Mouse (Mus musculus) ovary, postnatal 10 days (tissue): ENCODE data around the gene Vmn1r53.
"Not testable (repeated sequence)": the region's sequence is repeated elsewhere in the genome, so short reads cannot be mapped to it uniquely, and the experiment has no call there.

ENCODE experiments used
- DNase-seq: peaks from one replicate; pipeline ENCODE4 v3.0.0; 2022; ENCODE audit warnings: low spot score

Gene Vmn1r53

GRCm38 (mm10) chr6:90224338-90224737, at the start of gene Vmn1r53:
Gene Vmn1r53, minus strand, starts transcription at chr6:90224438.
- no peak for DNase-seq

GRCm38 (mm10) chr6:90246000-90246399, 21.8 kb upstream of the Vmn1r53 start, which contains the start of gene Vmn1r54:
Gene Vmn1r54, plus strand, starts transcription at chr6:90246300.
- DNase-seq = no peak

GRCm38 (mm10) chr6:90244019-90244418, 19.8 kb upstream of the Vmn1r53 start:
- DNase-seq = no peak

GRCm38 (mm10) chr6:90232681-90233080, 8.4 kb upstream of the Vmn1r53 start:
- no peak for DNase-seq

- not testable (repeated sequence) for DNase-seq
Observed at GRCm38 (mm10) chr6:90232114-90232513, 7.9 kb upstream of the Vmn1r53 start.

GRCm38 (mm10) chr6:90202493-90202892, 21.7 kb downstream of the Vmn1r53 start, which contains the start of gene V1ra8:
Gene V1ra8, plus strand, starts transcription at chr6:90202793.
- not testable (repeated sequence) for DNase-seq

- no peak for DNase-seq
Observed at GRCm38 (mm10) chr6:90174508-90174907, 49.7 kb downstream of the Vmn1r53 start, which contains the start of gene Vmn1r52. Gene Vmn1r52, plus strand, starts transcription at chr6:90174808.
